ENCODE assay signal across 8 mouse cellular contexts in the genomic region with DNA sequence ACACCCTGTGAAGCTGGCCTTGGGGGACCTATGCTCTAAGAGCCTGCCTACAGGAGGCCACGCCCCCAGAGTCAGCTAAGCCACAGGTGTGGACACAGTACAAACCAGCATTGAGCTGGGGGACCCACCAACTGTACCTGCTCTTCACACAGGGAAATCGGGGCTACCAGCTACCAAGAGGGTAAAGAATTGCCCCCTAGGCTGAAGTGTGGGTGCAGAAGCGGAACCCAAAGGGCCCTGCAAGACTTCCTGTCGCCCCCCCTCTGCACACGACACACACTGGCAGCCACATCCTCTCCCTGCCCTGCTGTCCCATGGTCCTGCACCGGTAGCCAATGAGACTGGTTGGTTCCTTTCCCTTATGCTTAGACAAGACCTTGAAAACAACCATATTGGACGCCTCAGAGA. TPM values are rescaled to one million over a fixed set of nuclear protein-coding genes. Genes with fewer than 3 reads are reported as not detected.
A peak's percentile ranks its signal among the peaks of the same experiment; 100 is the strongest.
DNase-seq lines count a peak whose midpoint lies in the region; ATAC-seq and TF ChIP-seq lines count a peak whose summit lies in the region.

No protein-coding gene starts in this region.

- peaks cover 11% of the 10 kb centered on the region for H3K4me1 ChIP-seq in intestine, postnatal 0 days (replicated peaks; ENCODE audit: control insufficient read depth, insufficient read depth, low read length)
- H3K4me1 ChIP-seq in stomach, embryonic 14.5 days (ENCODE audit: control insufficient read depth, insufficient read depth, low read length) = peaks cover 24% of the 10 kb centered on the region

- H3K9ac ChIP-seq in intestine, postnatal 0 days (ENCODE audit: low read depth, low read length) = peak overlapping the region; percentile 58; the same call in 1 of the 2 replicates
- peak overlapping the region; percentile 28; the same call in 1 of the 2 replicates for H3K9ac ChIP-seq in stomach, embryonic 14.5 days (replicated peaks; ENCODE audit: low read depth, low read length)

- H3K27ac ChIP-seq in intestine, postnatal 0 days (ENCODE audit: low read depth, low read length) = no peak overlapping the region
- no peak overlapping the region; the same call in 1 of the 2 replicates for H3K27ac ChIP-seq in stomach, embryonic 14.5 days (ENCODE audit: low read length)

- WGBS in intestine, postnatal 0 days = 37% methylated on average over 7 of the region's 7 CpGs
- WGBS in stomach, embryonic 14.5 days = 59% methylated on average over 7 of the region's 7 CpGs

- H3K4me3 ChIP-seq in intestine, postnatal 0 days (ENCODE audit: low read depth, low read length) = peak overlapping the region; percentile 45
- peak overlapping the region; percentile 75; the same call in 1 of the 2 replicates for H3K4me3 ChIP-seq in stomach, embryonic 14.5 days (ENCODE audit: low read depth, low read length)

- ATAC-seq in erythroblast, adult 5-6 weeks (replicated peaks; ENCODE audit: low FRiP score, poor library complexity, severe bottlenecking) = 0 out of 2 replicates have a peak, but pooled peaks have one; percentile 18
- ATAC-seq in intestine, postnatal 0 days = no peak
- ATAC-seq in megakaryocyte, adult 5-6 weeks (ENCODE audit: poor library complexity, severe bottlenecking) = peak; percentile 72
- no peak for ATAC-seq in stomach, embryonic 14.5 days (ENCODE audit: insufficient number of reproducible peaks, insufficient read depth, low FRiP score, low read depth)

- no peaks in the 10 kb centered on the region for H3K27me3 ChIP-seq in intestine, postnatal 0 days (replicated peaks; ENCODE audit: control insufficient read depth, insufficient read depth, low read length)
- H3K27me3 ChIP-seq in stomach, embryonic 14.5 days (ENCODE audit: control insufficient read depth, insufficient read depth, low read length) = no peaks in the 10 kb centered on the region

- DNase-seq in layer of hippocampus, adult 9-11 months = peak; percentile 80
- no peak for DNase-seq in layer of hippocampus, postnatal 25 days (ENCODE audit: extremely low spot score in 1 of 2, low spot score in 1 of 2)
- no peak for DNase-seq in left cerebral cortex, postnatal 36 days (ENCODE audit: low spot score in 2 of 2)
- no peak for DNase-seq in layer of hippocampus, postnatal 14 days (ENCODE audit: low spot score in 2 of 2)

- TF ChIP-seq CTCF in intestine, postnatal 0 days (IDR thresholded peaks at IDR 0.05; ENCODE audit: low read depth) = no peak

- H3K4me2 ChIP-seq in intestine, postnatal 0 days (replicated peaks; ENCODE audit: low read depth) = peak overlapping the region; percentile 67
- peak overlapping the region; percentile 82 for H3K4me2 ChIP-seq in stomach, embryonic 14.5 days (replicated peaks; ENCODE audit: low read depth, low read length)

- intact Hi-C loops in left cerebral cortex, postnatal 36 days (cut with DNase I) = no loop called here

- H3K36me3 ChIP-seq in intestine, postnatal 0 days (ENCODE audit: control insufficient read depth, insufficient read depth) = peaks cover 26% of the 10 kb centered on the region
- peaks cover 19% of the 10 kb centered on the region for H3K36me3 ChIP-seq in stomach, embryonic 14.5 days (ENCODE audit: control insufficient read depth, insufficient read depth, low read length)

- H3K9me3 ChIP-seq in intestine, postnatal 0 days (ENCODE audit: control insufficient read depth) = no peaks in the 10 kb centered on the region
- H3K9me3 ChIP-seq in stomach, embryonic 14.5 days (ENCODE audit: control insufficient read depth, low read depth, low read length) = no peaks in the 10 kb centered on the region

RNA-seq across cellular contexts. Expression of gene Mast3, which starts 13.6 kb away (rescaled TPM):
- 100 to 1,000 TPM; 411 to 437 TPM for total RNA-seq in layer of hippocampus, postnatal 25 days (2021)
- total RNA-seq in erythroblast, adult 5-6 weeks (2015; ENCODE audit: low replicate concordance) = 21.7 and 29.2 TPM in 2 replicates
- 3.9 and 5.4 TPM in 2 replicates for total RNA-seq in erythroblast, adult 5-6 weeks (2017; ENCODE audit: low replicate concordance)
- 4.4 and 7.2 TPM in 2 replicates for polyA plus RNA-seq in intestine, postnatal 0 days (2015; fragmentation: Nextera tagmentation; extraction: Ambion mirVana)
- total RNA-seq in megakaryocyte, adult 5-6 weeks (2015) = 56.2 and 65.4 TPM in 2 replicates
- 14.4 and 24.6 TPM in 2 replicates for total RNA-seq in megakaryocyte, adult 5-6 weeks (2017)
- polyA plus RNA-seq in stomach, embryonic 14.5 days (2014; fragmentation: Nextera tagmentation; extraction: Ambion mirVana) = 10.7 and 13.2 TPM in 2 replicates
- total RNA-seq in left cerebral cortex, postnatal 36 days (2021) = 100 to 1,000 TPM; 312 to 338 TPM
- 100 to 1,000 TPM; 295 to 297 TPM for total RNA-seq in layer of hippocampus, postnatal 14 days (2021)

RNA-seq across cellular contexts. Expression of gene Pik3r2, which starts 14.8 kb away (rescaled TPM):
- 100 to 1,000 TPM; 154 to 159 TPM for total RNA-seq in layer of hippocampus, postnatal 25 days (2021)
- 4.8 and 12.1 TPM in 2 replicates for total RNA-seq in erythroblast, adult 5-6 weeks (2015; ENCODE audit: low replicate concordance)
- total RNA-seq in erythroblast, adult 5-6 weeks (2017; ENCODE audit: low replicate concordance) = 5.9 and 6.3 TPM in 2 replicates
- polyA plus RNA-seq in intestine, postnatal 0 days (2015; fragmentation: Nextera tagmentation; extraction: Ambion mirVana) = 37.4 and 41.0 TPM in 2 replicates
- total RNA-seq in megakaryocyte, adult 5-6 weeks (2015) = 4.6 and 5.0 TPM in 2 replicates
- total RNA-seq in megakaryocyte, adult 5-6 weeks (2017) = 14.7 and 14.9 TPM in 2 replicates
- 44.5 and 45.1 TPM in 2 replicates for polyA plus RNA-seq in stomach, embryonic 14.5 days (2014; fragmentation: Nextera tagmentation; extraction: Ambion mirVana)
- 100 to 1,000 TPM; 152 to 164 TPM for total RNA-seq in left cerebral cortex, postnatal 36 days (2021)
- 100 to 1,000 TPM; 164 to 178 TPM for total RNA-seq in layer of hippocampus, postnatal 14 days (2021)

RNA-seq across cellular contexts. Expression of gene Il12rb1, which starts 17.0 kb away (rescaled TPM):
- total RNA-seq in layer of hippocampus, postnatal 25 days (2021) = 1 to 10 TPM in 1 of 2 experiments, under 1 TPM in 1; 0.94 to 1.4 TPM
- not detected in 2 replicates for total RNA-seq in erythroblast, adult 5-6 weeks (2015; ENCODE audit: low replicate concordance)
- 0.14 and 0.51 TPM in 2 replicates for total RNA-seq in erythroblast, adult 5-6 weeks (2017; ENCODE audit: low replicate concordance)
- 0.29 and 0.31 TPM in 2 replicates for polyA plus RNA-seq in intestine, postnatal 0 days (2015; fragmentation: Nextera tagmentation; extraction: Ambion mirVana)
- 0.80 and 1.5 TPM in 2 replicates for total RNA-seq in megakaryocyte, adult 5-6 weeks (2015)
- 0.07 and 1.7 TPM in 2 replicates for total RNA-seq in megakaryocyte, adult 5-6 weeks (2017)
- 0.59 TPM in 1 of 2 replicates, not detected in the other for polyA plus RNA-seq in stomach, embryonic 14.5 days (2014; fragmentation: Nextera tagmentation; extraction: Ambion mirVana)
- total RNA-seq in left cerebral cortex, postnatal 36 days (2021) = 1 to 10 TPM in 1 of 2 experiments, under 1 TPM in 1; 0.86 to 1.1 TPM
- 1 to 10 TPM; 1.5 TPM for total RNA-seq in layer of hippocampus, postnatal 14 days (2021)

RNA-seq across cellular contexts. Expression of gene Mpv17l2, which starts 30.6 kb away (rescaled TPM):
- 10 to 100 TPM; 41.7 to 42.2 TPM for total RNA-seq in layer of hippocampus, postnatal 25 days (2021)
- 8.2 and 9.6 TPM in 2 replicates for total RNA-seq in erythroblast, adult 5-6 weeks (2015; ENCODE audit: low replicate concordance)
- total RNA-seq in erythroblast, adult 5-6 weeks (2017; ENCODE audit: low replicate concordance) = 3.8 and 6.4 TPM in 2 replicates
- 76.3 and 80.6 TPM in 2 replicates for polyA plus RNA-seq in intestine, postnatal 0 days (2015; fragmentation: Nextera tagmentation; extraction: Ambion mirVana)
- 34.4 and 44.7 TPM in 2 replicates for total RNA-seq in megakaryocyte, adult 5-6 weeks (2015)
- total RNA-seq in megakaryocyte, adult 5-6 weeks (2017) = 8.4 and 15.9 TPM in 2 replicates
- 42.8 and 43.1 TPM in 2 replicates for polyA plus RNA-seq in stomach, embryonic 14.5 days (2014; fragmentation: Nextera tagmentation; extraction: Ambion mirVana)
- total RNA-seq in left cerebral cortex, postnatal 36 days (2021) = 10 to 100 TPM; 33.9 to 41.5 TPM
- total RNA-seq in layer of hippocampus, postnatal 14 days (2021) = 10 to 100 TPM; 47.6 to 52.2 TPM

RNA-seq across cellular contexts. Expression of gene Rab3a, which starts 36.8 kb away (rescaled TPM):
- 100 to 1,000 TPM; 789 to 843 TPM for total RNA-seq in layer of hippocampus, postnatal 25 days (2021)
- not detected in 2 replicates for total RNA-seq in erythroblast, adult 5-6 weeks (2015; ENCODE audit: low replicate concordance)
- total RNA-seq in erythroblast, adult 5-6 weeks (2017; ENCODE audit: low replicate concordance) = 1.5 TPM in 1 of 2 replicates, not detected in the other
- 18.8 and 19.5 TPM in 2 replicates for polyA plus RNA-seq in intestine, postnatal 0 days (2015; fragmentation: Nextera tagmentation; extraction: Ambion mirVana)
- total RNA-seq in megakaryocyte, adult 5-6 weeks (2015) = 3.3 and 5.8 TPM in 2 replicates
- 2.1 and 5.1 TPM in 2 replicates for total RNA-seq in megakaryocyte, adult 5-6 weeks (2017)
- 27.0 and 28.7 TPM in 2 replicates for polyA plus RNA-seq in stomach, embryonic 14.5 days (2014; fragmentation: Nextera tagmentation; extraction: Ambion mirVana)
- 100 to 1,000 TPM; 824 to 964 TPM for total RNA-seq in left cerebral cortex, postnatal 36 days (2021)
- 100 to 1,000 TPM; 793 to 809 TPM for total RNA-seq in layer of hippocampus, postnatal 14 days (2021)

Comparison
In these comparisons a context has a peak if more than half of its experiments do, and no peak if none do; other contexts are left out.
1. ATAC-seq: peak in erythroblast, adult 5-6 weeks (single experiment) and megakaryocyte, adult 5-6 weeks (single experiment); none in intestine, postnatal 0 days (single experiment) and stomach, embryonic 14.5 days (single experiment).
2. RNA of gene Mast3, which starts 13.6 kb away (total RNA-seq): 411 to 437 TPM in layer of hippocampus, postnatal 25 days, 312 to 338 TPM in left cerebral cortex, postnatal 36 days and 295 to 297 TPM in layer of hippocampus, postnatal 14 days; 14.4 to 65.4 TPM in megakaryocyte, adult 5-6 weeks and 3.9 to 29.2 TPM in erythroblast, adult 5-6 weeks; every median in the first group is over 4 times any median in the second.
3. RNA of gene Pik3r2, which starts 14.8 kb away (total RNA-seq): 164 to 178 TPM in layer of hippocampus, postnatal 14 days, 152 to 164 TPM in left cerebral cortex, postnatal 36 days and 154 to 159 TPM in layer of hippocampus, postnatal 25 days; 4.6 to 14.9 TPM in megakaryocyte, adult 5-6 weeks and 4.8 to 12.1 TPM in erythroblast, adult 5-6 weeks; every median in the first group is over 4 times any median in the second.